Mouse (Mus musculus): ENCODE measurements at regions not wholly inside any gene's neighbourhood (a gene's known extent, or its start where the extent isn't known, plus 50 kb on each side); places are given as distances from the start of the nearest gene placed in this dataset.

DNA sequence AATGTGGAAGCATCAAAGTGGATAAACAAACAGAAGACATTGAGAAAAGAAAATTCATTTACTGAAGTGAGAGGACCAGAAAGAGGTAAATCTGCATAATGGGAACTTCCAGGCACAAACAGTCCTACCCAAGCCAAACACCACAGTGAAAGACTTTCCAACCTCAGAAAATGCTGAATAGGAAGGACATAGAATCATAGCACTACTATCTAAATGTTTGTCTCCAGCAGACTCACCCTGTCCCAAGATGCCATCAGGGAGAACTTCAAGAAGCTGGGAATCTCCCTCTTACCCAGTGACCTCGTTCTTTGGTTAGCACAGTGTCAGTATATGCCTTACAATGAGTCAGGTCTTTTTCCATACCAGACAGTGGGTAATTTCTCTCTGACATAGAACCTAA lies 783.4 kb downstream of the Stpg2 start:
- no peak for TF ChIP-seq CTCF (IDR thresholded peaks at IDR 0.05)
- no peak for TF ChIP-seq POLR2A (IDR thresholded peaks at IDR 0.05; ENCODE audit: insufficient read depth, low read depth, low read length)
- TF ChIP-seq EP300 (IDR thresholded peaks at IDR 0.05; ENCODE audit: insufficient read depth, low read depth, low read length) = no peak
